Mouse (Mus musculus): ENCODE data around the gene Mesd. TPM values are rescaled to one million over a fixed set of nuclear protein-coding genes. Genes with fewer than 3 reads are reported as not detected.

Mesd gene
- polyA plus RNA-seq, 1 experiment = 74.5 TPM

- H3K27me3 ChIP-seq (ENCODE audit: control insufficient read depth, insufficient read depth, insufficient read length) = no peaks in the 10 kb centered on the region
- no peaks in the 10 kb centered on the region for H3K79me3 ChIP-seq (ENCODE audit: low read depth)
- no peak overlapping the region for H3K4me3 ChIP-seq (ENCODE audit: insufficient read depth, poor library complexity, severe bottlenecking)
- TF ChIP-seq USF1 (IDR thresholded peaks at IDR 0.05; ENCODE audit: low read depth) = no peak
- TF ChIP-seq MAX (IDR thresholded peaks at IDR 0.05) = no peak
- no peak for TF ChIP-seq CTCF (IDR thresholded peaks at IDR 0.05; ENCODE audit: control insufficient read depth, insufficient read depth, insufficient read length)
- H3ac ChIP-seq (ENCODE audit: control insufficient read depth, insufficient read length, low read depth) = no peak overlapping the region
- H3K79me2 ChIP-seq (ENCODE audit: control insufficient read depth, insufficient read depth) = no peaks in the 10 kb centered on the region
- H3K36me3 ChIP-seq (ENCODE audit: control insufficient read depth, insufficient read depth) = no peaks in the 10 kb centered on the region
Measured at GRCm38 (mm10) chr7:83856353-83857207, 27.7 kb upstream of the Mesd start.

GRCm38 (mm10) chr7:83857208-83857488, 27.1 kb upstream of the Mesd start:
- TF ChIP-seq CEBPB (IDR thresholded peaks at IDR 0.05; ENCODE audit: low read depth) (no peak), CTCF (IDR thresholded peaks at IDR 0.05; ENCODE audit: control insufficient read depth, insufficient read depth, insufficient read length) (no peak), FOSL1 (IDR thresholded peaks at IDR 0.05; ENCODE audit: insufficient read depth, low read length, poor library complexity, severe bottlenecking) (no peak), USF1 (IDR thresholded peaks at IDR 0.05; ENCODE audit: low read depth) (no peak), MYOD1 (IDR thresholded peaks at IDR 0.05; ENCODE audit: control insufficient read depth, insufficient read length, low read depth) (no peak), MAX (IDR thresholded peaks at IDR 0.05) (no peak), MYOG (IDR thresholded peaks at IDR 0.05; ENCODE audit: control insufficient read depth, extremely low read depth, insufficient read length) (no peak)
- H3K4me3 ChIP-seq (ENCODE audit: insufficient read depth, poor library complexity, severe bottlenecking) = no peak overlapping the region
- H3K79me3 ChIP-seq (ENCODE audit: low read depth) = no peaks in the 10 kb centered on the region

DNA sequence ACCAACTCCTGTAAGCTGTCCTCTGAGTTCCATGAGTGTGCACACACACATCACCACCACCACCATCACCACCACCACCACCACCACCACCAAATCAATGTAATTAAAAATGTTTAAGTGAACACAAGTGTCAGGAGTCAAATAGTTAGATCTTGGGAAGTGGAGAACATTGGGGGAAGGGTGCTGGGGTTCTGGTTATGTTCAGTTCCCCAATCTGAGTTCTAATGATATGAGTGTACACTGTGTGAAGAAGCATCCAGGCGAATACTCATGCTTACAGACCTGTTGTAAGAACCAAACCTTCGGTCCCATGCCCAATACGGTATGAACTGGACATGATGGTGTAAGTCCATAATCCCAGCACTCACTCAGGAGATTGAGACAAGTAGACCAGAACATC, 26.3 kb upstream of the Mesd start:
- TF ChIP-seq CTCF (IDR thresholded peaks at IDR 0.05; ENCODE audit: control insufficient read depth, insufficient read depth, insufficient read length) (no peak), MAX (IDR thresholded peaks at IDR 0.05) (no peak), MYOG (IDR thresholded peaks at IDR 0.05; ENCODE audit: control insufficient read depth, extremely low read depth, insufficient read length) (no peak), USF1 (IDR thresholded peaks at IDR 0.05; ENCODE audit: low read depth) (no peak), FOSL1 (IDR thresholded peaks at IDR 0.05; ENCODE audit: insufficient read depth, low read length, poor library complexity, severe bottlenecking) (no peak), MYOD1 (IDR thresholded peaks at IDR 0.05; ENCODE audit: control insufficient read depth, insufficient read length, low read depth) (no peak), CEBPB (IDR thresholded peaks at IDR 0.05; ENCODE audit: low read depth) (no peak)
- Histone ChIP-seq H3K79me2 (ENCODE audit: control insufficient read depth, insufficient read depth) (no peaks in the 10 kb centered on the region), H3K27me3 (ENCODE audit: control insufficient read depth, insufficient read depth, insufficient read length) (no peaks in the 10 kb centered on the region), H3K36me3 (ENCODE audit: control insufficient read depth, insufficient read depth) (no peaks in the 10 kb centered on the region), H3K79me3 (ENCODE audit: low read depth) (no peaks in the 10 kb centered on the region), H3K4me3 (ENCODE audit: insufficient read depth, poor library complexity, severe bottlenecking) (no peak overlapping the region), H3ac (ENCODE audit: control insufficient read depth, insufficient read length, low read depth) (no peak overlapping the region)

More at GRCm38 (mm10) chr7:83857208-83857488, 27.1 kb upstream of the Mesd start:
- Histone ChIP-seq H3K79me2 (ENCODE audit: control insufficient read depth, insufficient read depth) (no peaks in the 10 kb centered on the region), H3ac (ENCODE audit: control insufficient read depth, insufficient read length, low read depth) (no peak overlapping the region), H3K27me3 (ENCODE audit: control insufficient read depth, insufficient read depth, insufficient read length) (no peaks in the 10 kb centered on the region), H3K36me3 (ENCODE audit: control insufficient read depth, insufficient read depth) (no peaks in the 10 kb centered on the region)

DNA sequence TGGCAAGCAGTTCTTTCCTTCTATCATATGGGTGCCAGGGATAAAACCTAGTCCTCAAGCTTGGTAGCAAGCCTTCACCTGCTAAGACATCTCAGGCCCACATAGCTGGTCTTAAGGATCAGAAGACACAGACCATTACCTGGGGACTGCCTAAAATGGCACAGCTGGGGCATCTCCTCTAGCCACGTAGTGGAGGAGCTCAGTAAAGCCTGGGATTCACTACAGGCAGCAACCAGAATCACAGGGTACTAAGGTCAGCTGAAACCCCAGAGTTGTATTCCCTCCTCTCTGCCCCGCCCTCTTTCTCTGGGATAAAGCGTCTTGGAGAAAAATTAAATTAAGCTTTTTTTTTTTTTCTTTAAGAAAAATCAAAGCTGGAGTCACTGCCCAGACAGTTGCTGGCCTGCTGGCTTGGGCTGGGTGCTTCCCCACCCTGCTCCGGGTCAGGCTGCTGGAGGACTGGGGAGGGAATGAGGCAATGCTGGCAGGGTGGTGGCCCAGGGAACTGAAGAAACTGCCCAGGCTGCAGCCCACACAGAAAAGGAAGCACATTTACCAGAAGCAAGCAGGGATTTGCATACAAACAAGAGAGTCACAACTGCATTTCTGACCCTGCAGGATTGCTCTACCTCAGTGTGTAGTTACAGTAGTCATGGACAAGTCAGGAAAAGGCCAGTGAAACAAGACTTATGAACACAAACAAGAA, 24.7 kb upstream of the Mesd start:
- Histone ChIP-seq H3K79me2 (ENCODE audit: control insufficient read depth, insufficient read depth) (no peaks in the 10 kb centered on the region), H3K79me3 (ENCODE audit: low read depth) (no peaks in the 10 kb centered on the region), H3K36me3 (ENCODE audit: control insufficient read depth, insufficient read depth) (no peaks in the 10 kb centered on the region), H3K27me3 (ENCODE audit: control insufficient read depth, insufficient read depth, insufficient read length) (no peaks in the 10 kb centered on the region), H3K4me3 (ENCODE audit: insufficient read depth, poor library complexity, severe bottlenecking) (no peak overlapping the region), H3ac (ENCODE audit: control insufficient read depth, insufficient read length, low read depth) (no peak overlapping the region)
- TF ChIP-seq CEBPB (IDR thresholded peaks at IDR 0.05; ENCODE audit: low read depth) = no peak
- TF ChIP-seq MYOG (IDR thresholded peaks at IDR 0.05; ENCODE audit: control insufficient read depth, extremely low read depth, insufficient read length) = no peak
- TF ChIP-seq USF1 (IDR thresholded peaks at IDR 0.05; ENCODE audit: low read depth) = no peak

DNA sequence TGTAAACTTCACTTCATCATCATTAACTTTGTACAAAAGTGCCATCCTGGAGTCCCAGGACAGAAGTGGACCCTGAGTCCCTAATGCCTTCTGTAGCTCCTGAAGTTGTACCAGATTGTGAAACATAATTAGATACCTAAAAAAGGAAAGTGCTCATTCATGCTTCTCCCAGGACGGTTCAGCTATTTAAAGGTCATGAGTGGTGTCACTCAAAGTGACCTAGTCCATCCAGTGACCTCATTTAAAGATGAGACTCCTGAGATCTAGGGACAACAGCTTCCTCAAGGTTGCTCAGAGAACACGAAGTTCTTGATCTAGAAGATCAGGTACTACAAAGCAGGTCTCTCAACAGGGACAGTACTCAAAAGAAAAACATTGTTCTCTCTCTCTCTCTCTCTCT, 20.7 kb upstream of the Mesd start:
- TF ChIP-seq MYOG (IDR thresholded peaks at IDR 0.05; ENCODE audit: control insufficient read depth, extremely low read depth, insufficient read length) (no peak), CTCF (IDR thresholded peaks at IDR 0.05; ENCODE audit: control insufficient read depth, insufficient read depth, insufficient read length) (no peak), MYOD1 (IDR thresholded peaks at IDR 0.05; ENCODE audit: control insufficient read depth, insufficient read length, low read depth) (no peak), CEBPB (IDR thresholded peaks at IDR 0.05; ENCODE audit: low read depth) (no peak), FOSL1 (IDR thresholded peaks at IDR 0.05; ENCODE audit: insufficient read depth, low read length, poor library complexity, severe bottlenecking) (no peak)
- no peak overlapping the region for H3ac ChIP-seq (ENCODE audit: control insufficient read depth, insufficient read length, low read depth)
- no peaks in the 10 kb centered on the region for H3K27me3 ChIP-seq (ENCODE audit: control insufficient read depth, insufficient read depth, insufficient read length)
- H3K4me3 ChIP-seq (ENCODE audit: insufficient read depth, poor library complexity, severe bottlenecking) = no peak overlapping the region
- H3K79me3 ChIP-seq (ENCODE audit: low read depth) = no peaks in the 10 kb centered on the region
- no peaks in the 10 kb centered on the region for H3K36me3 ChIP-seq (ENCODE audit: control insufficient read depth, insufficient read depth)
- no peaks in the 10 kb centered on the region for H3K79me2 ChIP-seq (ENCODE audit: control insufficient read depth, insufficient read depth)

GRCm38 (mm10) chr7:83868200-83868599, 16.1 kb upstream of the Mesd start:
- Histone ChIP-seq H3K4me3 (ENCODE audit: insufficient read depth, poor library complexity, severe bottlenecking) (no peak overlapping the region), H3K79me2 (ENCODE audit: control insufficient read depth, insufficient read depth) (no peaks in the 10 kb centered on the region), H3K36me3 (ENCODE audit: control insufficient read depth, insufficient read depth) (no peaks in the 10 kb centered on the region), H3K79me3 (ENCODE audit: low read depth) (no peaks in the 10 kb centered on the region), H3K27me3 (ENCODE audit: control insufficient read depth, insufficient read depth, insufficient read length) (no peaks in the 10 kb centered on the region), H3ac (ENCODE audit: control insufficient read depth, insufficient read length, low read depth) (no peak overlapping the region)
- TF ChIP-seq CTCF (IDR thresholded peaks at IDR 0.05; ENCODE audit: control insufficient read depth, insufficient read depth, insufficient read length) (no peak), MAX (IDR thresholded peaks at IDR 0.05) (no peak)
